Mouse (Mus musculus): ENCODE results near the gene Maip1.

Gene Maip1

DNA sequence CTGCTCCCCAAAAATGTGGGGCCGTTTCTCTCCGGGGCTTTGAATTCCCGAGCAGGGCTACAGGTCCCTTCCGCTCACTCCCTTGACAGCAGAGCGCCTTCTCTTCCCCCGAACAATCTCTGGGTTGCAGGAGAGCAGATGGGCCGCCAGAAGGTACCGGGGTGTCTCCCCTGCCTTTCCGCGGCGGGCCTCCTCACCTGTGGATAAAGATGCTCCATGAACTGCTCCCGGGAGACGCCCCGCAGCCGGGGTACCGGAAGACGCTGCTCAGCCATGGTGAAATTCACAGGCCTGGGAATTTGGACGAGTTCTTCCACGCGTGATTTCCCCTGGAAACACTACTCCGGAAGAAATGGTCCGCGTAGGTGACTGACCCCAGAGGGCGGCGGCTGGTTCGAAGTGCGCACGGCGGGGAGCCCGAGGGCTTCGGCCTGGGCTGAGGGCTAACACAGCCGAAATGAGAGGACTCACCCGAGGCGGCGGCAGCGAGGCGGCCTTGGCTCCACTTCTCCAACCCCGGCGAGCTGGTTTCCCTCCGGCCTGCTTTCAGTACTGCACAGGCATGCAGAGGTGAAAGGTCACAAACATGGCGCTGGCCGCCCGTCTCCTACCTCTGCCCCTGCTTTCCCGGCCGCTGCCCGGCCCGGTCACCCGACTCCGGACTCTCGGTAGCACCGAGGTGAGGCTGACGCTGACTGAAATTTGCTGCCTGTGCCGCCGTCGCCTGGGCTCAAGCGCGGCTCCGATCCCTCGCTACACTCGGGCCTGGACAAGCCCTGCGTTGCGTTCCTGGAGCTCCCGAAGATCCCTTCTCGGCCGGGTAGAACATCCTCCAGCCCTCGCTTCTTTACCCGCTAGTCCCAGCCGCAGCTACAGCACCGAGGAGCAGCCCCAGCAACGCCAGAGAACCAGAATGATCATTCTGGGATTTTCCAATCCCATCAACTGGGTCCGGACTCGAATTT is at the start of gene Maip1, which contains the start of gene Tyw5:
Gene Maip1, plus strand, starts transcription at position 142 of the 965 bp plus-strand sequence.
Gene Tyw5, minus strand, starts transcription at position 915 of the 965 bp plus-strand sequence.
- DNase-seq (ENCODE audit: low spot score) = peak; percentile 84

DNA sequence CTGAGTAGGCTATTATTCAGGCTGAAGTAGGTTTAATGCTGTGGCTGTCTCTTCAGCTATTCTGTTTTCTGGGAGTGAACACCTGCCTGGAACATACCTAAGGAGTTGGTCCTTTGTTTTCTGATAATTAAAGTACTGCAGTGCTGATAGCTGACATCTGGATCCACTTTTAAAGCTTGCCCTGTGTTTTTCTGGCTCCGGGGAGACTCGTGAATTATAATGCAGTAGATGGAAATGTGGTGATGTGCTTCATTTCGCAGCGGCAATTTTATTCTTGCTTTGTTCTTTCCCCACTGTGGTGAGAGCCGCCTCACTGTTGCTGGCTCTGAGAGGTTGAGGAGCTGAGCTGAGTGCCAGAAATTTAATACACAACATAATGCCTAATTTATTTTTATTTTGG is 47.6 kb upstream of the Maip1 start:
- DNase-seq (ENCODE audit: low spot score) = no peak

DNA sequence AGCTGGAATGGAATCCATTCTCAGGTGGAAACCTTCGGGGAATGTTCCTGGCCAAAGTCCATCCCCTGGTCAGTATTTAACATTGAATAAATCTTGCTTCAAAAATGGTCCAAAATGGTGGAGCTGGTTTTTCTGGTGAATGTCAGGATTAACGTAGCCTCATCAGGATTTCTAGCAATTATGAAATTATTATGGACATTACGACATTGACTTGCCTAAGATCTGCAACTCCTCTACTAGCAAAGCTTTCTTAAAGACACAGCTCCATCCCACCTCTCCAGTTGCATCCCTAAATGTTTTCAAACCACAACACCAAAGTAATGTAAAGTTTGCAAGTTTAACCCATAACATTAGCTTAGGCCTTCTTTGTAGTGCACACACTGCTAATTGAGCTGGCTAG is 38.7 kb upstream of the Maip1 start:
- no peak for DNase-seq (ENCODE audit: low spot score)

DNA sequence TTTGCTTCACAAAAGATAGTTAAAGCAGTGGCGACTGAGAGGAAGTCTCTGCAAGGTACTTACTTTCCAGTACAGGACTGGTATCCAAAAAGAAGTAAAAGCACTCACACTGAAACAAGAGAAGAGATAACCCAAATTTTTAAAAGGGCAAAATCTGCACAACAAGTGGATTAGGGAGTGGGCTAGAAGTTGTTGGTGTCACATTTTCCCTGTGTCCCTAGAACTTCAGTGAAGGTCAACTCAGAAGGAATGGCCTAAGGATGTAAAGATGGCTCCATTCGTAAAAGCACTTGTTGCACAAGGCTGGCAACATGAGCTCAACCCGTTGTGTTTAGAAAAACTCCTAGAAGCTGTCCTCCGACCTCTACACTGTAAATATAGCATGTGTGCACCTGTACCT is 37.0 kb upstream of the Maip1 start:
- no peak for DNase-seq (ENCODE audit: low spot score)

DNA sequence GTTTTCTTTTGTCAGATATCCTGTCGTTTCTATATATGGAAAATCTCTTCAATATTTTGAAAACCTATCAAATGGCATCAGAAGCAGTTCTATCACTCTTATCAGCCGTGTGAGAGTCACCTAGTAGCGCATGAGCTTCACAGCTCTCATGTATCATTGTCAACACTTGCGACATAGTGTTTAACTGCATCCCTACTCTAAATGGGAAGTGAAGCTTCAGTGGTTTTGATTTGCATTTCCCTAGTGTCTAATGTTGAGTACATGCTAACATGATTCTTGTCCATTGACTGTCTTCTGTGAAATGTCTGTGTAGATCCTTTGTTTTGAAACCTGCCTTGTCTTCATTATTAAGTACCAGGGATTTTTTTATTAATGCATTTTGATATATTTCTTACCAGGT is 35.7 kb upstream of the Maip1 start:
- DNase-seq (ENCODE audit: low spot score) = no peak

DNA sequence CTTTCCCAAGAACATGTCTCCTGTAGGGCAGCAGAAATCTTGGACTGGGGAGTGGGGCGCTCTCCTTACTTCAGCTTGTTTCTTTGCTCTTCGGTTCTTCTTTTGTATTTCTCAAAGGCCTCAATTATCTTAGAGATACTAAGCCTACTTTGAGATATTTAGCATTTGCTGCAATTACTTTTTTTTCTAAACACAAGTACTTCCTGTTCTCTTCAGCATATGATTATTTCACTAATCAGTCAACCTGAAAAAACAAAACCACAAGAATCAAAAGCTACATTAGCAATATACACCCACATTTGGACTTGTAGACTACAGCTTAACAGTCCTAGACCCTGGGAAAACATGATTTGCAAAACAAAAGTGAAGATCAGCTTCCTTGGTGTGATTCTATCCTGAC is 30.9 kb upstream of the Maip1 start:
- DNase-seq (ENCODE audit: low spot score) = no peak

DNA sequence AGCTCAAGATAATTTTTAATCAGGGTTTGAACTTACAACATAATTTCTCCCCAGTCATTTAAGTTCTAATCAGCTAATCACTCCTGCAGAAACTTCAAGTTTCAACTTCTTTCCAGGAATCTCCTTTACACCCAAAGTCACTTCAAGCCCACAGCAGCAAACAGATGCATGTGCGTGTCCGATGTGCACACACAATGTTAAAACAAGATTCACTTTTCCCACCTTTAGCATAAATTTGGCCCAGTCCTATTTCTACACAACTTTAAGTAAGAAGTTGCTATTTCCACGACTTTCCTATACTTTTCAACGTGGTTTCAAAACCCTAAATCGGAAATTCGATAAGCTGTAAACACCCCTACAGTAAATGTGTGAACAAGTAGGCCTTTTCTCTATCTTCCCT is 29.3 kb upstream of the Maip1 start:
- DNase-seq (ENCODE audit: low spot score) = no peak

DNA sequence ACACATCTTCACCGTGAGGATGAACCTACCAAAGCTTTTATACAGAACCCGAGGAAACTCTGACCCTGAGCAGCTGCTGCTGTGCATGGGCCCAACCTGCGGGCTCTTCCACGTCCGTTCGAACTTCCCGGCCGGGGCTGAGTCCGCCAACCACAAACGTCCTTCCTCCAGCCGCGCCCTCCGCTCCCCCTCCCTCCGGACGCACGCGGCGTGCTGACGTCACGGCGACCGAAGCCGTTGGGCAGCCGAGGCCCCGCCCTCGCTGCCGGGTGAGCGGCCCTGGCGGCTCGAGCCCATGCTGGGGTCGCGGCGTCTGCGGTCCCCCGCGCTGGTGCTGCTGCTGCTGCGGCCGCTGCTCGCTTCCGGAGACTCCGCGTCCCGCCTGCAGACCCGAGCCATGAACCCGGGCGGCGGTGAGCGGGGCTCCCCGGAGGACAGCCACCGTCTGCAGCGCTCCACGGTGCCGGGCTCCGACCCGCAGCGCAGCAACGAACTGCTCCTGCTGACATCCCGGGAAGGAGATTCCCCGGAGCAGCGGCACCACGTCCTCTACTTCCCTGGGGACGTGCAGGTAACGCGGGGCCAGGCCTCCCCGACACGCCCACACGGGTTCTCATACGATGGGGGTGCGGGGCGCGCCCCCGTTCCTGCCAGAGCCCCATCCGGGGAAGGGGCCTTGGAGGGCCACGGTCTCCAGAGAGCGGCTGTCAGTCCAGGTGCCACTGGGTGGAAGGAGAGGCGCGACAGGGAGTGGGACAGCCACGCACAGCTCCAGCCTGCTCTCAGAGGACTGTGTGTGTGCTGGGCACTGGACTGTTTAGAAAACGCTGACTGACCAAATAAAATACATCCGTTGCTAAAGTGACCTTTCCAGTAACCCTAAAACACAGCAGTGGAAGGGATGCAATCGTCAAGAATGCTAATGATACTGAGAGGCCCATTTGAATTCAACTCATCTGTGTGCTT is 28.5 kb upstream of the Maip1 start, which contains the start of gene 1700066M21Rik:
Gene 1700066M21Rik, plus strand, starts transcription at position 245 of the 966 bp plus-strand sequence.
- peak; percentile 88 for DNase-seq (ENCODE audit: low spot score)

DNA sequence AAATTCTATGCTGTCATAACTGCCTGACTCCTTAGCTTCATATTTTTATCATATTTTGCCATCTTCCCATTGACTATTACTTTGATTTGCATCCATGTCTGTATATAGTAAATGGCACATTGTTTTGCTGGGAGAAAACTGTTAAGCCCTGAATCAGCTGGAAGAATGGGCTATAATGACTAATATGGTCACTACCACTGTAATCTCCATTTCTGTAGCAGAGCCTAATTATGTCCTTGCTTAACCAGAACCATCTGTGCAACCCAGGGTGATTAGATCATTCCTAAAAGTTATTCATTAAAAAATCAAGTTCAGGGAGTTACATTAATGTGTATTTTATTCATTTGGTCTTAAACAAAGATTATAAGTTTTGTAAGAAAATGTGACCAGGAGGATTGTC is 19.6 kb upstream of the Maip1 start:
- no peak for DNase-seq (ENCODE audit: low spot score)

DNA sequence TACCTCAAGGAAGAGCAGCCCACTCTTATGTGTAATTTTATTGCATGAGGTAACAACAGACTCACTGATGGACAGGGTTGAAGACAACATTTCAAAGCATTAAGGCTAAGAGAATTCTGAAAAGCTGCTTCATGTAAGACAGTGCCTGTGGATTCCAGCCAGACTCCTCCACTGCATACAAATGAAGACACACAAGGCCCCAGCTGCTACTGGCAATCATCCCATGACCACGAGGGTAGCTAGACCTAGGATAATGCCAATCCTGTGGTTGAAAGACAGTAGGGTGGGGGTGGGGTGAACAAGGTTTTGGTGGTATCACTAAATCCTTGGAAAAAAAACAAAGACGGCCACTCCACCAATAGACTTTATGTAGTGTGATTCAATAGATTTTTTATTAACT is 18.3 kb upstream of the Maip1 start:
- DNase-seq (ENCODE audit: low spot score) = no peak

DNA sequence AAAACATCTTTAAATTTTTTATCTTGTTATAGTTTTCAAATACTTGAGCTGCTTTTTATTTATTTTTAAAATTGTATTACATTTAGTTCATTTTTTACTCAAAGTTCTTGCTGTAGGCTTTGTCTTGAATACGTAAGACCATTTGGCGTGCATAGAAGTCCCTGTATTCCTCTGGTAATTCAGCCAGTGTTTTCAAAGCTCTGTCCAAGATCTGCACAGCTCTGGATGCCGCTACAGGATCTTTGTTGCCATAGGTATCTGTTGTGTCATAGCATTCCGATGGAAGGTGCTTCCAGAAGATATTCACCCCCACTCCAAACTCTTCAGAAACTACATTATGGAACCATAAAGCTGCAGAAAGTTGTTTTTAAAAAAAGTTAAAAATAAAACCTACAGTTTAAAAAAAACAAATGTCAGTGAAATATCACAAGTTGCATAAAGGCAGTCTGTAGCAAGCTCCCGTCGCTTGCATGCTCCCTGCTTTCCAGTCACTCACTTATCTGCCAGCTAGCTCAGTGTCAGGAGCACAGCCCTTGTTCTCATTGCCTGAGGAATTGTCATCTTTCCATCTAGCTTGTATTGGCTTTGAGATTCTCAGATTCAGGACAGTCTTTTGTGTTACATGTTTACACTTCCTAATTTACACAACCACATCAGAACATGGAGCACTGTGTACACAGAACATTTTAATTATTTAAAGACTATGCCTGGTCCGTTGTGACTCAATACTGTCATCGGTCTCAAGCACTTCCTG is 17.5 kb upstream of the Maip1 start:
- no peak for DNase-seq (ENCODE audit: low spot score)

DNA sequence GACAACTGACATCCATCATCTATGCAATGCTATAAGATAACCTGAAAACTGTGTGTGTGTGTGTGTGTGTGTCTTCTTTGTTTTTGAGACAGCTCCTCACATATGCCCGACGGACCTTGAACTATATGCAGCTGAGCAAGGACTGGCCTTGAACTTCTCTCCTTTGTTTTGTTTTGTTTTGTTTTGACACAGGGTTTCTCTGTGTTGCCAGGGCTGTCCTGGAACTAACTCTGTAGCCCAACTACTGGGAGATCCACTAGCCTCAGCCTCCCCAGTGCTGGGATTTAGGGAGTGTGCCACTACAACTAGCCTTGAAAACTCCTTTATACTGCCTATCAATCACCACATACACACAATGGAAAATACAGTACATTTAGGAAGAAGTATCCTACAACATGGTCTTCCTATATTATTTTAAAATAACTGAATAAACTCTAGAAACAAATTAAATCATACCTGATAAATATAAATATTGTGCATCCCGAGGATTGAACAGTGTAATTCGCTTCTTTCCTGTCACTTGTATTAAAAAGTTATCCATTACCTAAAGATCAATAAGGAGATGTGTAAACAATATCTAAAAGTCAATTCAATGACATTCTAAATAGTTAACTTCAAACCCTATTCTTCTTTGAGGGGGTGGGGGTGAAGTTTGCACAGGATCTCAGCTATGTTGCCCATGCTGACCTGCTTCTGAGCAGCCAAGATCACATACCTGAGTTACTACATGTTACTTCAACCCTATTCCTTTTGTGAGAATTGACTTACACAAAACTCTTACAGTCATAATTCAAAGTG is 14.9 kb upstream of the Maip1 start:
- DNase-seq (ENCODE audit: low spot score) = no peak

DNA sequence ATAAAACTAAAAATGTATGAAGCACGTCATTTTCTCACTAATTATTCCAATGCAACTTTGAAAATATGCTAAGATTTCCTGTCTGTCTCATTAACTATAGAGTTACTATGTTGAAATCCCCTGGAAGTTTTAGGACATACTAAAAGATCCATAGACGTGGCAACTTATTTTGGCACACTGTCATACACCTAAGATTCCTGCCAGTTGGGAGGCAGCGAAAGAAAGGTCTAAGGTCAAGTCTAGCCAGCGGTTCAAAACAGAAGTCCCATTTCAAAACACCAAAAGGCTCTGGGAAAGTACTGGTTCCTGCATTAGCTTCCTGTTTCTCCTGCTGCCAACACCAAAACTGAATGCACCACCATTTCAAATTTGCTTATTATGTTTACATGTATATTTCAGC is 13.7 kb upstream of the Maip1 start:
- DNase-seq (ENCODE audit: low spot score) = no peak

DNA sequence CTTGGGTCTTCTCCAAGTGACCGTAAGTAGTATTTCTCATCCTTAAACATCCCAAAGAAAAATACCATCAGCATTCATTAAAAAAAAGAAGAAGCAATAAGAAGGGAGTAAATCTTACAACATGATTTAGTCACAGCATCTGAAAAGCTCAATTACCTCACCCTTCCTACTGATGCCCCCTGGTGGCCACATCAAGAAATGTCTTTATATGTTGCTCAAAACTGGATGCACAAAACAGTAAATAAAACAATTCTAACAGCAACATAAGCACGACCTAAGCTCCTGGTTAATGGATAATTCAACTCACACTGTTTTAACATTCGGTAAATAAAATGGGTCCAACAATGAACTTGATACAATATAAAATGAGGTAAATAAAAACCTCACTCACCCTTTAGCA is 12.1 kb upstream of the Maip1 start:
- DNase-seq (ENCODE audit: low spot score) = peak; percentile 62

DNA sequence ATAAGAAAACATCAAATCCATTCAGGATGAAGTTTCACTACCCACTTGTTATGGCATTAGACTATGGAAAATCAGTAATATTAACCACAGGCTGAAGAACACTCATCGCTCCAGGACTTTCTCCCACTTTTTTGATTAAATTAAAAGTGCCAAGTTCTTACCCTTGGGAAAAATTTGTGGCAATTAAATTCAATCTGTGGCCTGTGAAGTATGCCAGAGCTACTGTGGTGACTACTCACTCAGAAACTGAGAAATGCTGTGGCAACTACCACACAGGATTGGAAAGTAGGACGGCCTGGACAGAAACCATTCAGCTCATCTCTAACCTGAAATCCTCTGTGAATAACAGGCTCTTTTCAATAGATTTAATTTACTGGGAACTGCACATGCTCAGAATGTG is 5.8 kb upstream of the Maip1 start:
- peak; percentile 33 for DNase-seq (ENCODE audit: low spot score)

DNA sequence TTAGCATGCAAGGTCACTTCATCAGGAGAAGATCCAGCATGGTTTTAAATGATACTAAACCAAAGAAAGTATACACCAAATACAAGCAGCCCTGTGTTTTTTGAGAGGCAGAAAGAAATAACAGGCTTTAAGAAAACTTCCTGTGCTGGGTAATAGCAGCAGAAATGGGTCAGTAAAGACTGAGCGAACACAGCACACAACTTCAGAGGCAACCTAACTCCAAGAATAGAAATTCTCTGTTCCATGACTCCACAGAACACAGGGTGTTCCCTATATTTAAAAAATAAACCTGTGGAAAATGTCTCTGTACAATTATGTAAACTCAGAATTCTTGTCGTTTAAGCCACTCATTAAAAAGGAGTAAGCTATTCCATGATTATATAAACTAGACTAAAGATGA is 5.3 kb upstream of the Maip1 start:
- no peak for DNase-seq (ENCODE audit: low spot score)

DNA sequence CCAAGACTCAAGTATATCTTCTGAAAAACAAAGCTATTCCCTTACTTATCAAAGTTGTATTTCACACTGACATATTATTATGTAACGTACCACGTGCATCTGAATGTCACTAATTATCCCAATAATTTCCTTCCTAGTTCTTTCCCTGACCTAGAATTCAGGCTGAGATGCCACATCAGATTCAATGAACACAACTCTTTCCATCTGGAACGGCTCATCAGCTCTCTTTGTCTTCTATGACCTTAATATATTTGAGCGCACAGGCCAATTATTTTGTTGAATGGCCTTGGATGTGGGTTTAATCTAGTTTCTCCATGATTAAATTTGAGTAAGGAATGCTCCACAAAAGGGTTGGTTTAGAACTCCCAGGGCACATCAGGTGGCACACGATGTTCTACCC is 4.0 kb upstream of the Maip1 start:
- DNase-seq (ENCODE audit: low spot score) = peak; percentile 11

DNA sequence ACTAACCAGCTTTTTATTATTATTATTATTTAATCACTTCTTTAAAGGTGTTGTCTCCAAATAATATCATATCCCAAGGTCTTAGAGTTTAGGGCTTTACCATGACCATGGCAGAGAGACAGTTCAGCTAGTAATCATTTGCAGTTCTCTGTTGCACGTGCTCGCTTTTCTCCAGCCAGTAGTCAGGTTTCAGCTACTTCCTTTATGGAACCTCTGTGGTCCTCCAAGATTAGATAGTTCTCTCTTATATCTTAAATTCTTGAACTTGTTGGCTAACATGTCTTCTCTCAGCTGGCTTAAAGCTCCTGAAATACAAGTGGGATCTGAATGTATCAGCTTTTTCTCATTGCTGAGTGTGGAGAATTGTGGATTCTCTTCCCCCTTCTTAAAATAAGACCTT is 2.9 kb downstream of the Maip1 start:
- DNase-seq (ENCODE audit: low spot score) = no peak

DNA sequence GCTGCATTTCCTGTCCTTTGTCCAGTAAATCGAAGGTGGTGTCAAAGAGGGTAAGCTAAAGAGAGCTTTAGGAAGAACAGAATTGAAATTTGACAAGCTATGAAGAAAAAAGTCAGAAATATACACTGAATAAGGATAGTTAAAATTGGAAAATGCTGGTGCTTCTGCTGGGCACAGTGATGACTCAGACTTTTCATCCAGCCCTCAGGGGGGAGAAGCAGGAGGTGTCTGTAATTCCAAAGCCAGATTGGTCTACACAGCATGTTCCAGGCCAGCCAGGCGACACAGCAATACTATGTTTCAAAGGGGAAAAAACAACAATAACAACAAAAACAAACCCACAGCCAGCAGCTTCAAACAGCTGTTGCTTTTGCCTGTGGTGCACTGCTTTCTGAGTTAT is 7.3 kb downstream of the Maip1 start:
- no peak for DNase-seq (ENCODE audit: low spot score)

DNA sequence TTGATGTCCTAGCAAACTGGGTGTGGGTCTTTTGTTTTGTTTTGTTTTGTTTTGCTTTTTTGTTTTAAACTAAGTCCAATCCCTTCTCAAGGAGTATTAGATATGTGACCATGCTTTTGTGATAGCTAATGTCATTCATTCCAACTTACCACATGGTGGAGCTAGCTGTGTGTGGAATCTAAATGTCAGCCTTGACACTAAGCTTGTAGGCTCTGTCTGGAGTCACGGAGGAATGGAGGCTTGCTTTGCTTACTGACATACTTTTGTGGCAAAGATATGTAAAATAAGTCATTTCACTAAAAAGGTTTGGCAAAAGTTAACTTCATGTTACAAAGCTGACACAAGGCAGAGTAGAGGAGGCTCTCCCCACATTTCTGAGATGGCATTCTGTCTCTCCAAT is 17.6 kb downstream of the Maip1 start:
- no peak for DNase-seq (ENCODE audit: low spot score)

Measured in MN1 (cell line).